Mouse (Mus musculus) stomach, postnatal 0 days (tissue): ENCODE measurements around the gene Rplp0.

Experiments
- CTCF ChIP-seq: IDR thresholded peaks from 2 replicates; pipeline ENCODE4 v1.5.1; 2016; ENCODE audit warnings: antibody characterized with exemption, low read depth, mild to moderate bottlenecking, moderate library complexity
- EP300 ChIP-seq: optimal IDR thresholded peaks from 2 replicates; pipeline ENCODE3; 2016; ENCODE audit warnings: antibody characterized with exemption

DNA sequence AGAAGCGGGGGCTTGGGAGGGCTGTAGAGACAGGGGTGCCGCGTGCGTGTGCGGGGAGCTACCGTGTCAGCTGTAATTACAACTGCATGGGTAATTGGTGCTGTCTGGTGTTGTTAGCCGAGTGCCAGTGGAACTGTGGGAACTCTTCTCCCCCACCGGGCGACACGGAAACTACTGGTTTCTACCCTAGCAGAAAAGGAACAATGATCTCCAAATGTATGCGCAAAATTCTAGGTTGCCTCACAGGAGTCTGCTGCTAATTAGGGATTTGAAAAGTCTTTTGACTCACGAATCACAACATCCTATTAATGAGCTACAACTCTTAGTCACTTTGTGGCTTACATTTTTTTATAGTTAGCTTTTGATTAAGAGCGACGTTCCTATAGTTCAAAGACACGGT lies 26.9 kb downstream of the Rplp0 start:
- TF ChIP-seq CTCF (no peak), EP300 (no peak)
